Mouse (Mus musculus) layer of hippocampus, adult 18-20 months (tissue): ENCODE data around the gene Slc25a45. TPM values are rescaled to one million over a fixed set of nuclear protein-coding genes. Genes with fewer than 3 reads are reported as not detected.

ENCODE experiments used
- DNase-seq, 2 experiments: peaks; one replicate each; pipeline ENCODE4 v3.0.0; 2022; ENCODE audit warnings: low spot score in 2 of 2
- total RNA-seq, 2 experiments: library from RNA; stranded (reverse); gene quantifications; 2 replicates each; pipeline ENCODE4 v1.2.3; 2021

Gene Slc25a45
- total RNA-seq, 2 experiments from 2014 or later: 2.9 to 3.2 TPM

DNA sequence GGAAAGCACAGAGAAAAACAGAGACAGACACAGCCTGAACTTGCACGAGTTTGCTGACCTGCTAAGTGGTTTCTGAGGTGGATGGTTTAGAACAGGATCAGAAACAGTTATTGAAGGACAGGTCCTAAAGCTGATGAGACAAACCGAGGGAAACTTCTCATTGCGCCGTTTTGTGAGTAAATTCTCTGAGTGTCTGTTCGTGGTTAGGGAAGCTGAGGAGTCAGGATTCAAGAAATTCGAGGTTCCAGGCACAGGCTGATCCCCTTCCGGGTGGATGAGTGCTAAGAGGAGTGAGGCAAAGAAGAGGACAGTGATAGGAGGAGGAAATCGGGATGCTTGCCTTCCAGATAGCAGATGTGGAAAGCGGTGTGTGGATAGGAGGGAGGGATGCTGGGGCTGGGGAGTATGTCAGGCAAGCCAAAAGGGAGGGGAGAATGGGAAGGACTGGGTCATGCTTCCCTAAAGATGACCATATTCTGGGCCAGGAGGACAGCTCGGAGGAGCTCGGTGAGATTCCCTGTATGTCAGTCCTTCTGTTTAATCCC lies 47.8 kb downstream of the Slc25a45 start:
- DNase-seq: no peak

- DNase-seq: no peak
Observed at GRCm38 (mm10) chr19:5927026-5927425, 49.4 kb downstream of the Slc25a45 start.

DNA sequence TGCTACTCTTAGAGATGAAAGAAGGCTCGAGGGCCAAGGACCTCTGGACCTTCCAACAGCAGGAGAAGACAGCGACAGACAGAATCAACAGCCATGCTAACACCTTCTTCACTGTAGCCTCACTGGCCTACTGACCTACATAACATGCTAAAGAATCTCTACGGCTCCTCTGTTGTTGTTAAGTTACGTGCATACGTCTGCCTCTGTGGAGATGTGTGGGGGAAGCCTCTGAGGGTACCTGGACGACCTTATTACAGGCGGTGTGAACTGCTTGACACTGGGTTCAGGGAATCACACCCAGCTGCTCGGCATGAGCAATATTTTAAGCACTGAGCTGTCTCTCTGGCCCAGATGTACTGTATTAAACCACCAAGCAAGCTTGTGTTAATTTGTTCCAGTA lies 49.9 kb downstream of the Slc25a45 start:
- no peak for DNase-seq

DNA sequence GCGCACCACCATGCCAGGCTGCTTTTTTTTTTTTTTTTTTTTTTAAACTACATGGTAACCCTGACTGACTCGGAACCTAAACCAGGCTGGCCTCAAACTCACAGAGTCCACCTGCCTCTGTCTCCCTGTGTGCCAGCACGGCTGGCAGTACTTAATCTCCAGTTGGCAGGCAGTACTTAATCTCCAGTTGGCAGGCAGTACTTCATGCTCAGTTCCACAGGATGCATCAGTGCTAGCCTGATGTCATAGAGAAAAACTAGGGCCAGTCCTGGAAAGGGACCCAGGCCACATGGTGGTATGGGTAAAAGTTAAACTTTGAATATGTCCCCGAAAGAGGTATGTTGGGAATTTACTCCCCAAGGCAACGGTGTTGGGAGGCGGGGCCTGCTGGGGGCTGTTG lies 50.5 kb downstream of the Slc25a45 start:
- no peak for DNase-seq

- no peak for DNase-seq
Observed at GRCm38 (mm10) chr19:5928546-5928945, 50.9 kb downstream of the Slc25a45 start.

- DNase-seq: no peak
Observed at GRCm38 (mm10) chr19:5929634-5930596, 52.3 kb downstream of the Slc25a45 start.

- DNase-seq: no peak
Observed at GRCm38 (mm10) chr19:5935266-5935665, 57.7 kb downstream of the Slc25a45 start.

Other genes starting within 250 kb of the Slc25a45 start
- gene Rela, start 240.3 kb upstream of the Slc25a45 start, total RNA-seq: 10 to 100 TPM; 16.2 to 21.1 TPM
- gene Sipa1, start 214.1 kb upstream of the Slc25a45 start, total RNA-seq: 10 to 100 TPM; 16.5 to 17.3 TPM
- gene Map3k11, start 189.1 kb upstream of the Slc25a45 start, total RNA-seq: 10 to 100 TPM; 17.6 to 18.1 TPM
- gene Pcnx3, start 188.9 kb upstream of the Slc25a45 start, total RNA-seq: 10 to 100 TPM; 58.3 to 68.6 TPM
- gene Kcnk7, start 173.4 kb upstream of the Slc25a45 start, total RNA-seq: not detected
- 10 to 100 TPM; 13.9 to 17.2 TPM for gene Ehbp1l1, start 151.5 kb upstream of the Slc25a45 start, total RNA-seq
- 10 to 100 TPM; 28.5 to 28.6 TPM for gene Fam89b, start 148.2 kb upstream of the Slc25a45 start, total RNA-seq
- gene Ltbp3, start 136.9 kb upstream of the Slc25a45 start, total RNA-seq: 10 to 100 TPM; 24.3 to 27.3 TPM
- gene Scyl1, start 106.4 kb upstream of the Slc25a45 start, total RNA-seq: 10 to 100 TPM; 77.3 to 80.3 TPM
- gene Frmd8, start 2.5 kb upstream of the Slc25a45 start, total RNA-seq: 10 to 100 TPM; 12.7 to 13.0 TPM
- 1 to 10 TPM; 2.5 TPM for gene Tigd3, start 16.3 kb downstream of the Slc25a45 start, total RNA-seq
- gene Dpf2, start 35.2 kb downstream of the Slc25a45 start, total RNA-seq: 100 to 1,000 TPM in 1 of 2 experiments, 10 to 100 TPM in 1; 90.8 to 100 TPM
- gene Cdc42ep2, start 47.0 kb downstream of the Slc25a45 start, total RNA-seq: 1 to 10 TPM; 4.3 to 4.6 TPM
- 1 to 10 TPM; 5.0 to 5.9 TPM for gene Pola2, start 86.4 kb downstream of the Slc25a45 start, total RNA-seq
- gene Slc22a20, start 108.3 kb downstream of the Slc25a45 start, total RNA-seq: not detected
- gene Capn1, start 138.1 kb downstream of the Slc25a45 start, total RNA-seq: 10 to 100 TPM; 23.2 to 24.8 TPM
- 10 to 100 TPM; 43.4 to 44.5 TPM for gene Syvn1, start 168.8 kb downstream of the Slc25a45 start, total RNA-seq
- gene Mrpl49, start 180.0 kb downstream of the Slc25a45 start, total RNA-seq: 10 to 100 TPM; 48.0 to 52.0 TPM
- 100 to 1,000 TPM; 769 to 789 TPM for gene Fau, start 180.0 kb downstream of the Slc25a45 start, total RNA-seq
- gene Znhit2, start 183.4 kb downstream of the Slc25a45 start, total RNA-seq: 10 to 100 TPM; 34.6 to 36.2 TPM
- gene Tm7sf2, start 190.6 kb downstream of the Slc25a45 start, total RNA-seq: 10 to 100 TPM; 22.4 to 24.4 TPM
- gene Vps51, start 199.4 kb downstream of the Slc25a45 start, total RNA-seq: 10 to 100 TPM; 93.7 to 94.4 TPM
- gene Tmem262, start 202.2 kb downstream of the Slc25a45 start, total RNA-seq: not detected
- 1 to 10 TPM in 1 of 2 experiments, under 1 TPM in 1; 0.91 to 1.3 TPM for gene Gm28374, start 204.4 kb downstream of the Slc25a45 start, total RNA-seq
- 10 to 100 TPM; 36.6 to 42.0 TPM for gene Zfpl1, start 207.1 kb downstream of the Slc25a45 start, total RNA-seq
- gene Cdca5, start 207.2 kb downstream of the Slc25a45 start, total RNA-seq: not detected
- gene AC131692.1, start 216.6 kb downstream of the Slc25a45 start, total RNA-seq: not detected
- under 1 TPM in 1 of 2 experiments, not detected in 1; 0.12 TPM for gene Naaladl1, start 228.0 kb downstream of the Slc25a45 start, total RNA-seq
- 10 to 100 TPM; 15.5 to 15.6 TPM for gene Sac3d1, start 240.8 kb downstream of the Slc25a45 start, total RNA-seq